Mouse (Mus musculus) G1E (cell line): Measurements from ENCODE around the gene Nln. TPM values are rescaled to one million over a fixed set of nuclear protein-coding genes. Genes with fewer than 3 reads are reported as not detected.

Experiments
- ATAC-seq: 2 replicates; pipeline ENCODE4 v1.8.0; 2016; ENCODE audit warnings: mild to moderate bottlenecking; ENCODE audit not compliant: insufficient number of reproducible peaks, poor library complexity, low FRiP score, severe bottlenecking; ENCODE audit errors: extremely low read depth
- DNase-seq: peaks from one replicate; pipeline ENCODE4 v3.0.0; 2012; ENCODE audit warnings: low spot score
- H3K27me3 ChIP-seq: 2 replicates; pipeline ENCODE4 v1.6.1; 2012; ENCODE audit warnings: mild to moderate bottlenecking, low read length, inconsistent platforms; ENCODE audit not compliant: insufficient read depth
- H3K36me3 ChIP-seq: replicated peaks from 2 replicates; pipeline ENCODE3; 2012; ENCODE audit warnings: mild to moderate bottlenecking, inconsistent platforms
- H3K4me1 ChIP-seq: 2 replicates; pipeline ENCODE4 v1.6.1; 2012; ENCODE audit warnings: low read depth, low read length, inconsistent platforms, mixed read lengths; ENCODE audit not compliant: insufficient read depth
- H3K4me3 ChIP-seq: 2 replicates; pipeline ENCODE4 v1.5.1; 2012; ENCODE audit warnings: low read depth, mild to moderate bottlenecking, inconsistent platforms, low read length, moderate library complexity, mixed read lengths
- H3K9me3 ChIP-seq: replicated peaks from 2 replicates; pipeline ENCODE4 v1.6.1; 2012; ENCODE audit warnings: inconsistent platforms
- CTCF ChIP-seq: IDR thresholded peaks from 2 replicates; pipeline ENCODE4 v1.5.1; 2012; ENCODE audit warnings: low read depth, low read length, inconsistent platforms, mixed read lengths
- GATA1 ChIP-seq: IDR thresholded peaks from 2 replicates; pipeline ENCODE4 v1.6.1; 2012; ENCODE audit warnings: borderline replicate concordance, low read length, inconsistent platforms, mixed read lengths
- GATA2 ChIP-seq: IDR thresholded peaks from 2 replicates; pipeline ENCODE4 v1.6.1; 2012; ENCODE audit warnings: low read depth, low read length, inconsistent platforms, borderline replicate concordance
- POLR2AphosphoS5 ChIP-seq: IDR thresholded peaks from 2 replicates; pipeline ENCODE4 v1.6.1; 2012; ENCODE audit warnings: low read depth, low read length, inconsistent platforms; ENCODE audit not compliant: insufficient replicate concordance
- TAL1 ChIP-seq: conservative IDR thresholded peaks from 2 replicates; pipeline ENCODE4 v1.6.1; 2012; ENCODE audit warnings: low read depth, low read length, inconsistent platforms, mixed read lengths
- polyA plus RNA-seq: library from polyadenylated mRNA; stranded (reverse); fragments of >175 nt; gene quantifications from 2 replicates; pipeline ENCODE4 v1.2.3, GENCODE M21; 2012
- total RNA-seq, 2 experiments: library from RNA; stranded (forward) in 1 of 2; stranded (reverse) in 1 of 2; fragments of 200-1000 nt in 1 of 2; fragments of >200 nt in 1 of 2; fragmentation: Nextera tagmentation in 1 of 2; gene quantifications; 2 replicates each; pipeline ENCODE4 v1.2.3; 2014 to 2017

Gene Nln
- total and polyA plus RNA-seq, 3 experiments, result 15.4 to 31.7 (median 17.6) TPM

DNA sequence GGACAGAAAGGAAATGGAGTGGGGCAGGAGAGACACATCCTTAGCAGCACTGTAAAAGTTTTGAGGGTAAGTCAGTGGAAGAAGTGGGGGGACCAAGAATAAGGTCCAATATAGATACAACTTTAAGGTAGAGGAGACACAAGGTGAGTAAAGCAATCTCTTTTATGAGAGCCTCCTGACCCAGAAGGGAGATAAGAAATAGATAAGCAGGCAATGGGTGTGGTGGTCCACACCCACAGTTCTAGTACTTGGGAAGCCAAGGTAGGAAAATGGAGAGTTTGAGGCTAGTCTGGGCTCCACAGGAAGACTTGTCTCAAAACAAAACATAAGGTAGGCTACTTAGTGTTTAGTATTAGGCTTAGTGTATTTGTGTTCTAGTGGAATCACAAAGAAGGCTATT, 79.9 kb downstream of the Nln start:
- H3K36me3 ChIP-seq, result peaks cover 51% of the 10 kb centered on the region
- H3K27me3 ChIP-seq, result no peaks in the 10 kb centered on the region
- peaks cover 30% of the 10 kb centered on the region for H3K4me1 ChIP-seq
- H3K9me3 ChIP-seq, result no peaks in the 10 kb centered on the region
- H3K4me3 ChIP-seq, result no peak overlapping the region
- ATAC-seq, result no peak; the same call in 1 of the 2 replicates
- TF ChIP-seq TAL1 (no peak), CTCF (no peak), GATA1 (no peak), POLR2AphosphoS5 (no peak), GATA2 (no peak)
- no peak for DNase-seq

GRCm38 (mm10) chr13:104029089-104029488, 80.3 kb downstream of the Nln start:
- Histone ChIP-seq H3K36me3 (peaks cover 47% of the 10 kb centered on the region), H3K4me3 (no peak overlapping the region), H3K27me3 (no peaks in the 10 kb centered on the region), H3K4me1 (peaks cover 26% of the 10 kb centered on the region), H3K9me3 (no peaks in the 10 kb centered on the region)
- DNase-seq (no peak), ATAC-seq (no peak)
- TF ChIP-seq GATA2, result no peak
- TF ChIP-seq POLR2AphosphoS5, result no peak
- no peak for TF ChIP-seq CTCF
- no peak for TF ChIP-seq GATA1
- no peak for TF ChIP-seq TAL1

DNA sequence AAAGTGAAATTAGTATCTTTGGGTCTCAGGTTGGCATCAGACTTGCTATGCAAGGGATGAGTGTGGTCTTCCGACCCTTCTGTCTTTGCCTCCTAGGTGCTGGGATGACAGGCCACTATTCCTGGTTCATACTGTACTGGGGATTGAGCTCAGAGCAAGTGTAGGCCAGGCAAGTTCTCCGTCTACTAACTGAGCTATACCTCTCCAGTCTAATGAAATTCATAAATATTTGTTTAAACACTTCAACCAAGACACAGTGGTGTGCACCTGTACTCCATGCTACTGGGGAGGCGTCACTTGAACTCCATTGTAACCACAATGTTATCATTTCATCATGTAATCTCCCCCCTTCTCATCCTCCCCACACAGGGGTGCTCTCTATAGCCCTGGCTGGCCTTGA, 82.9 kb downstream of the Nln start:
- peaks cover 35% of the 10 kb centered on the region for H3K36me3 ChIP-seq
- peaks cover 19% of the 10 kb centered on the region for H3K4me1 ChIP-seq
- no peaks in the 10 kb centered on the region for H3K9me3 ChIP-seq
- ATAC-seq (no peak), DNase-seq (no peak)
- H3K4me3 ChIP-seq, result no peak overlapping the region
- TF ChIP-seq GATA2, result no peak
- TF ChIP-seq TAL1, result no peak
- TF ChIP-seq POLR2AphosphoS5, result no peak
- no peak for TF ChIP-seq GATA1
- TF ChIP-seq CTCF, result no peak
- H3K27me3 ChIP-seq, result no peaks in the 10 kb centered on the region

DNA sequence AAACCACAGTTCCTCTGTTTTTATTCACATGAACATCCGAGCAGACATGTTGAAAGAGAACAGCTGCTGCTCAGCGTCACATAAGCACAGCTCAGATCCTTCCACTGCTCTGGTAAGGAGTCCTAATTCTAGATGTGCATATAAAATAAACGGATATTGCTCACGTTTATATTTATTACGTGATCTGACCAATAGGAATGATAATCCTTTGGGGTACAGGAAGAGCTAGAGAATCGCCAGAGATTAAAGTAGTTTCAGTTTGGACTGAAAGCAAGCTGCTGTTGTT, 83.8 kb downstream of the Nln start:
- H3K4me3 ChIP-seq, result no peak overlapping the region
- ATAC-seq (no peak), DNase-seq (no peak)
- H3K9me3 ChIP-seq, result no peaks in the 10 kb centered on the region
- no peak for TF ChIP-seq GATA2
- H3K36me3 ChIP-seq, result peaks cover 33% of the 10 kb centered on the region
- H3K27me3 ChIP-seq, result no peaks in the 10 kb centered on the region
- peaks cover 19% of the 10 kb centered on the region for H3K4me1 ChIP-seq

- no peak overlapping the region for H3K4me3 ChIP-seq
- DNase-seq (no peak), ATAC-seq (no peak)
- peaks cover 31% of the 10 kb centered on the region for H3K36me3 ChIP-seq
- no peak for TF ChIP-seq TAL1
- TF ChIP-seq GATA2, result no peak
- TF ChIP-seq POLR2AphosphoS5, result no peak
- no peak for TF ChIP-seq CTCF
- no peak for TF ChIP-seq GATA1
- H3K27me3 ChIP-seq, result no peaks in the 10 kb centered on the region
- H3K9me3 ChIP-seq, result peaks cover 2% of the 10 kb centered on the region; the same call in 1 of the 2 replicates
- H3K4me1 ChIP-seq, result peaks cover 16% of the 10 kb centered on the region
Measured at GRCm38 (mm10) chr13:104024856-104025709, 84.3 kb downstream of the Nln start.

GRCm38 (mm10) chr13:104024275-104024674, 85.1 kb downstream of the Nln start:
- peaks cover 28% of the 10 kb centered on the region for H3K36me3 ChIP-seq
- DNase-seq (no peak), ATAC-seq (no peak)
- TF ChIP-seq CTCF, result no peak
- no peak for TF ChIP-seq TAL1
- TF ChIP-seq POLR2AphosphoS5, result no peak
- no peak for TF ChIP-seq GATA1
- TF ChIP-seq GATA2, result no peak
- peaks cover 4% of the 10 kb centered on the region; the same call in 1 of the 2 replicates for H3K9me3 ChIP-seq
- H3K4me3 ChIP-seq, result no peak overlapping the region
- peaks cover 8% of the 10 kb centered on the region for H3K4me1 ChIP-seq
- H3K27me3 ChIP-seq, result no peaks in the 10 kb centered on the region
